Mouse (Mus musculus) brown adipose tissue, adult 24 weeks (tissue): Measurements from ENCODE around the gene Aes. TPM values are rescaled to one million over a fixed set of nuclear protein-coding genes. Genes with fewer than 3 reads are reported as not detected.

Source experiments
- H3K27ac ChIP-seq: fragments of 200-500 bp; replicated peaks from 2 replicates; pipeline ENCODE4 v1.5.1; 2012; ENCODE audit warnings: low read depth, mild to moderate bottlenecking, low read length
- H3K4me1 ChIP-seq: fragments of 200-500 bp; 2 replicates; pipeline ENCODE4 v1.6.1; 2012; ENCODE audit warnings: low read length, mixed read lengths; ENCODE audit not compliant: control insufficient read depth, insufficient read depth, insufficient read length
- H3K4me3 ChIP-seq: fragments of 200-500 bp; 2 replicates; pipeline ENCODE4 v1.5.1; 2012; ENCODE audit warnings: low read depth, mild to moderate bottlenecking, low read length, moderate library complexity; ENCODE audit not compliant: insufficient read depth
- polyA plus RNA-seq: library from polyadenylated mRNA; stranded (reverse); fragments of >200 nt; gene quantifications from 2 replicates; pipeline ENCODE4 v1.2.4, GENCODE M21; 2012; ENCODE audit not compliant: missing spikeins, insufficient read depth, insufficient read length

Gene Aes
- polyA plus RNA-seq, 1 experiment: 754 TPM

DNA sequence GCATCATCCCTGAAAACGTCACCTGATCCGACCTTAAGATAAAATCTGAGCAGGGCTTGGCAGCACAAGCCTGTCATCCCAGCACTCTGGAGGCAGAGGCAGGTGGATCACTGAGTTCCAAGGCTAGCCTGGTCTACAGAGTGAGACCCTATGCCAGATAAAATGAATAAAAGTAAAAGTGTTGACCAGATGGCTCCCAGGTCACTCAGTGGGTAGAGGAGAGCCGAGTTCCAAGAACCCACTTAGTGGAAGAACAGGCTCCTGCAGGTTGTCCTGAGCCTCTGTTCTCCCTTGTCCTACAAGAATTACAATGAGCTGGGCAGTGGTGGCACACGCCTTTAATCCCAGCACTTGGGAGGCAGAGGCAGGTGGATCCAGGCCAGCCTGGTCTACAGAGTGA lies 33.9 kb downstream of the Aes start:
- Histone ChIP-seq H3K4me1 (peaks cover 2% of the 10 kb centered on the region; the same call in 1 of the 2 replicates), H3K27ac (no peak overlapping the region), H3K4me3 (no peak overlapping the region)

DNA sequence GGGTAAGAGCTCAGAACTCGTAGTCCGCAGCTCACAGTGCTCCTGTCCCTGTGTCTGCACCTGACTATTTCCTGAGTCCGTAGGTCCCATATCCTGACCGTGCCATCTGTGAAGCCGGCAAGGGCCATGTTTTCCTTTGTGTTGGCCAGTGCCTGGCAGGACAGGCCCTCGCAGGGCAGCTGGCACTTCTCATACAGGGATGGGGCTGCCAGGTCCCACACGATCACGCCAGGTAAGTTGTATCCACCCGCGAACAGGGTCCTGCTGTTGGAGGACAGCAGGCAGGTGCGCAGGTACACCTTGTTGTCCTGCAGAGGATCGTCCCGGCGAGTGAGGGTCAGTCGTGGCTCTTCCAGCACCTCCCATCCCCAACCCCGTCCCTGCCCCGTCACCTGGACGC lies 34.6 kb downstream of the Aes start:
- no peak overlapping the region for H3K4me3 ChIP-seq
- no peak overlapping the region for H3K27ac ChIP-seq
- peaks cover 2% of the 10 kb centered on the region; the same call in 1 of the 2 replicates for H3K4me1 ChIP-seq

DNA sequence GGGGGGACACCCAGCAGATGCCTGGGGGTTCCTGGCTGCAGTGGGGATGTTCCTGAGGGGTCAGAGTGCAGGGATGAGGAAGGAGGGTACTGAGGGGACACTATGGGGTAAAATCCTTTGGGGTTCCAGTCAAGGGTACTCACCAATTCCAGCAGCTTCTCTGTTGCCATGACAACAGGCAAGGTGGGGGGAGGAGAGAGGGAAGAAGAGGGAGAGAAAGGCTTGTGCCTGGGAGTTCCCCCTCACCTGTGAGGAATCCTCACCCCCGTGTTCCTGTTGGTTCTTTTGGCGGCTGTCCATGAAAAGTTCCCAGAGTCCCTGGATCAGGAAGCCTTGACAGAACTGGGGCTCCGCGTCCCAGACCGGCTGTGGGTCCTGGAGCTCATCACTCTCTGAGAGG lies 36.3 kb downstream of the Aes start:
- no peak overlapping the region for H3K4me3 ChIP-seq
- H3K27ac ChIP-seq: no peak overlapping the region
- H3K4me1 ChIP-seq: peaks cover 2% of the 10 kb centered on the region; the same call in 1 of the 2 replicates

DNA sequence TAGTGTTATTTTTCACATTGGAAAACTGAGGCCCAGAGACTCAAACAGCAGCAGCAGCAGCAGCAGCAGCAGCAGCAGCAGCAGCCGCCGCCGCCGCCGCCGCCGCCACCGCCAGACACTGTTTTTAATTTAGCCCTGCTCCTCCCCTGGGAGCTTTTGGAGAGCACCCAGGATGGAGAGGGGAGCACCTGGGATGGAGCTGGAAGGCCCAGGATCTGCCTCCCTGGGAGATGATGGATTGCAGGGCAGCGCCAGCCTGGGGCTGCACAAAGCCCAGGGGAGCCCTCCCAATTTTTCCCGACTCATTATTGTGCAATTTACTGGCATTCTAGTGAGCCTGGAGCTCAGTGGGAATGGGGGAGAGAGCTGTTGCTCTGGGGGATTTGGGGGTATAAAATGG lies 37.3 kb downstream of the Aes start:
- peaks cover 4% of the 10 kb centered on the region; the same call in 1 of the 2 replicates for H3K4me1 ChIP-seq
- H3K27ac ChIP-seq: no peak overlapping the region
- no peak overlapping the region for H3K4me3 ChIP-seq

DNA sequence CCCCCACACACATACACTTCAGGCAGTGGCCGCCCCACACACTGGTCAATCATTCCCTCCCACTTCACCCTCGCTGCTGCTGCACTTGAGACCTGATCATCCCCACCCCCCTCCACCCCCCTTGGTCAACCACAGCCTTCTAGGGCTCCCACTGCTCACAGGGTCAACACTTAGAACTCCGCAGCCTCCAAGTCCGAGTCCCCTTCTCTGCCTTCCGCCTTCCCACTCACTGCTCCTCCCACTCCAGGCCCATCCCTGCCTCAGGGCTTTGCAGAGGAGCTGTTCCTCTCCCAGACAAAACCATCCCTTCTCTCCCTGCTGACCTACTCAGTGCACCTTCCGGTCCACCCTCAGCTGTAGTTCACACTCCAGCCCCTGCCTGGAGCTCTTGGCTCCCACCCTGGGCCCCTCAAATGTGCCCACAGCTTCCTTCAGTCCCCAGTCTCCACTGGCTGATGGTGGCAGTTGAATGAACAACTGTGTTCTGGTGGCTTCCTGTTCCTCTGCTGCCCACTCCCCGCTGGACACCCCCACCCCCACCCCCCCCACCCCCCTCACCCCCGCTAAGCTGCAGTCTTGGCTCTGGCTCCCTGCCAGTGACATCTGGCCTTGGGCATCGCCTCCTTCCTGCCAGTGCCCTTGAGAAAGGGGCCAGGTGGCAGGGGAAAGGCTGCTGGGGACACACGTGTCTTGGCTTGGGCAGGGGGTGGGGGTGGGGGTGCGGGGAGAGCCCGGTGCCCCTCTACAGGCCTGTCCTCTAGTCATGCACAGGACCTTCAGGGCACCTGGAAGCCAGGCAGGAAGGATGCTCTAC lies 38.1 kb downstream of the Aes start:
- Histone ChIP-seq H3K27ac (no peak overlapping the region), H3K4me3 (peak overlapping the region; percentile 49), H3K4me1 (peaks cover 5% of the 10 kb centered on the region; the same call in 1 of the 2 replicates)

DNA sequence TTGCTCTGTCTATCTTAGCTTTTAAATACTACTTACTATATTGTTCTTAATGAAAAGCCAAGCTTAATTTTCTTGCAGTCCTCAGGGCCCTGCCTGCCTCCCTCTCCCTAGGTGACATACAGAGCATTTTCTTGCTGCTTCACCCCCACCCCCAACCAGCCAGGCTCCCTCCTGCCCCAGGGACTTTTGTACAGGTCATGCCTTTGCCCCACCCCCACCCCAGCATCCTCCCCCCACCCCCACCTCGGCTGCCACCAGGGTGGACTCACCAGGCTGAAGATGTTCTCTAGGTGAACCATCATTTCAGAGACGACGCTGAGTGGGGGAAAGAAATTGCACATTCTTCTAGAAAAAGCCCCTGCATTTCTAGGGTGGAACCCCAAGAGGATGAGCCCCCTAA lies 39.1 kb downstream of the Aes start:
- Histone ChIP-seq H3K4me1 (peaks cover 5% of the 10 kb centered on the region), H3K27ac (no peak overlapping the region)

DNA sequence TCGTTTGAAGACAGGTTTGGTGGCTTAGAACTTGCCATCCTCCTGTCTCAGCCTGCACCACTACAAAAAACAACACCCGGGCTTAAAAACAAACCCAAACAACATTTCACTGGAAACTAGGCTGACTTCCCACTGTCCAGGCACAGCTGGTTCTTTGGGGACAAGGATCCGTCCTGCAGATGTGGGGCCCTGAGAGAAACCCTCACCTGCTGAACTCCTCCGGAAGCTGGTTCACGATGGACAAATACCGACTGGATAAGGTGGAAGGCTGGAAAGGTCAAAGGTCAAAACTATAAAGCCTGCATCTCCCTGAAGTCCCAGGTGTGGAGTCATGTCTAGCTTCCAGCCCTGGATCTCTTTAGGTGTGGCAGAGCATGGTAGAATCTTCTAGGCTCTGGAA lies 39.6 kb downstream of the Aes start:
- Histone ChIP-seq H3K27ac (no peak overlapping the region), H3K4me1 (peaks cover 5% of the 10 kb centered on the region), H3K4me3 (no peak overlapping the region)

More for the DNA sequence above, 39.1 kb downstream of the Aes start:
- H3K4me3 ChIP-seq: no peak overlapping the region

DNA sequence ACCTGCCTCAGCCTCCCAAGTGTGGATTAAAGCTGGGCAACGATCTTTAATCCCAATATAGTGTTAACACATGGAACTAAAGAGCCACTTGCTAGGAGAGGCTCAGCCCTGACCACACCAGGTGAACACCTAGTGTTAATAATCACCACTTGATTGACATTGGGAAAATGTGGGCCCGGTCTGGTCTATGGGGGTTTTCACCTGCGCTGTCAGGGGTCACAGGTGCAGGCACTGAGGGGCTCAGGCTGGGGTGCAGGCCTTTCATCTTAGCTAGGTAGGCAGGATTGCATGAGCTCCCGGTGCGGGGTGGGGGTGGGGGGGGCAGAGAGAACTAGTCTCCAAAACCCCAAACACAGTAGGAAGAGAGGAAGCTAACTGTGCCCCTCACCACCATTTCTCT lies 40.3 kb downstream of the Aes start:
- H3K27ac ChIP-seq: no peak overlapping the region
- H3K4me3 ChIP-seq: no peak overlapping the region
- H3K4me1 ChIP-seq: peaks cover 5% of the 10 kb centered on the region

DNA sequence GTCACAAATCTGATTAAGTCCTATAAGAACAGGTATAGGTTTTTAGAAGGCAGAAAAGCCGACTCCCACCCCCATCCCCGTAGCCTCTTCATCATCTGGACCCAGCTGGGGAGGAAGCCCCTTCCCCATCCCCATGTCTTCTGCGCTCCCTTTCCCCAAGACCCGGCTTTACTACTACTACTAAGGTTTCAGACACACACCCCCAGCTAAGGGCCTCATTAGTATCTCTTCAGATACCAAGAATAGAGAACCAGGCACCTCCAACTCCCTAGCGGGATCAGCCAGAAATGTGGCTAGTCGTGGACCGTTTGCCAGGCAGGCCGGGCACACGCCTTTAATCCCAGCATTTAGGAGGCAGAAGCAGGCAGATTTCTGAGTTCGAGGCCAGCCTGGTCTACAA lies 40.8 kb downstream of the Aes start:
- H3K4me3 ChIP-seq: no peak overlapping the region
- H3K4me1 ChIP-seq: peaks cover 5% of the 10 kb centered on the region
- no peak overlapping the region for H3K27ac ChIP-seq

DNA sequence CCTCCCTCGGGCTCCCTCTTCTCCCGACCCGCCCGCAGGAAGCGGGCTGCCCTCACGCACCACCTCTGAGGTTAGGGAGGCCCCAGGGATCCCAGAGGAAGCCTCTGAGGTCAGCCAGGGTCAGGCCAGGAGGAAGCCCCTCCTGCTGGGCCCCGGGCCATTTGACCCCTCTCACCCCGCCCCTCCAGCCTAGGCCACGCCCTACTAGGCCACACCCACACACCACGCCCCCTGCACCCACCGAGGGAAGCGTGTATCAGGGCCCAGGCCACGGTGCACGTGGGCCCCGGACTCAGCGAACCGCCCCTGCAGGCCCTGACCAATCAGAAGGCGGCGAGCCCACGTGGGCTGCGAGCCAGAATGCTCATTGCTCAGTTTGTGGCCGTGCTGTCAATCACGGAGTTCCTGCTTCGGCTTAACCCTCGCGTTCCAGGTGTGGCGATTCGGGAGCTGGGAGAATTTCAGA lies 41.5 kb downstream of the Aes start, which contains the start of gene Tle6:
Gene Tle6, minus strand, starts transcription at position 336 of the 466 bp plus-strand sequence.
- Histone ChIP-seq H3K4me3 (peak within 1 kb of the TSS; percentile 55), H3K27ac (peak within 1 kb of the TSS; percentile 36; the same call in 1 of the 2 replicates), H3K4me1 (peaks cover 5% of the 10 kb centered on the region)

DNA sequence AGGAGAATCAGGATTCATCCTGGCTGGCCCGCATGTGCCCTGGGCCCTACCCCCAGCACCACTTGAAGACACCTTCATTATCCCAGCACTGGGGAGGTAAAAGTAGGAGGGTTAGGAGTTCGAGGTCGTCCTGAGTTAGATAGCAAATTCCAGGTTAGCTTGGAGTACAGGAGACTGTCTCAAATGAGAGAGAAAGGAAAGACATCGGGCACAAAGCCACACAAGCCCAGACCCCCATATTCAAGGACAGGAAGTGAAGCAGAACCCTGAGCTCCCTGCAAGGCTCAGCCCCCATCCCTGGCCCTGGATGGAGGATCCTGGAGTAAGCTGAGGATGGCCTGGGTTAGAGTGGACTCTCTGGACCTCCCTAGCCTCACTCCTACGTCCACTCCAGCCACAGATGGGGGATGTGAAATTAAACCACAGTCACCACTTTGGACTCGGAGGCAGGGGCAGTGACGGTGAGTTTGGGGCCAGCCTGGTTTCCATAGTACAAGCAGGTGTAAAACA lies 42.2 kb downstream of the Aes start:
- peak overlapping the region; percentile 36; the same call in 1 of the 2 replicates for H3K27ac ChIP-seq
- peaks cover 4% of the 10 kb centered on the region; the same call in 1 of the 2 replicates for H3K4me1 ChIP-seq
- peak overlapping the region; percentile 55 for H3K4me3 ChIP-seq

DNA sequence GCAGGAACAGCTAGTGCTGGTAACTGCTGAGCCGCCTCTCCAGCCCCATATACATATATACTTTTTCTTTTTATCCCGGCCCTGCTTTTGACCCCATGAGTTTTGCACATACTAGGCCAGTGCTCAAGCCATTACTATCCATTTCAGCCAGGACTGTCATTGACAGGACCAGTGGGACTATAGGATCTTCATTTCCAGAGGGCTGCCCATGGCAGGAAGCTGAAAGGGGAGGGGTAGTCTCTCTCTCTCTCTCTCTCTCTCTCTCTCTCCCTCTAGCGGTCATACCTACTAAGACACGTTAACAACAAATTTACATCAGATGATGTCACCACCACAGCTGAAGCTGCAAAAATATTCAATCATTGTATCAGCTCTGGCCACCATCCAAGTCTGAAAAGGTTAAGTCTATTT lies 43.5 kb downstream of the Aes start:
- H3K4me1 ChIP-seq: peaks cover 7% of the 10 kb centered on the region; the same call in 1 of the 2 replicates
- no peak overlapping the region for H3K4me3 ChIP-seq
- no peak overlapping the region for H3K27ac ChIP-seq

DNA sequence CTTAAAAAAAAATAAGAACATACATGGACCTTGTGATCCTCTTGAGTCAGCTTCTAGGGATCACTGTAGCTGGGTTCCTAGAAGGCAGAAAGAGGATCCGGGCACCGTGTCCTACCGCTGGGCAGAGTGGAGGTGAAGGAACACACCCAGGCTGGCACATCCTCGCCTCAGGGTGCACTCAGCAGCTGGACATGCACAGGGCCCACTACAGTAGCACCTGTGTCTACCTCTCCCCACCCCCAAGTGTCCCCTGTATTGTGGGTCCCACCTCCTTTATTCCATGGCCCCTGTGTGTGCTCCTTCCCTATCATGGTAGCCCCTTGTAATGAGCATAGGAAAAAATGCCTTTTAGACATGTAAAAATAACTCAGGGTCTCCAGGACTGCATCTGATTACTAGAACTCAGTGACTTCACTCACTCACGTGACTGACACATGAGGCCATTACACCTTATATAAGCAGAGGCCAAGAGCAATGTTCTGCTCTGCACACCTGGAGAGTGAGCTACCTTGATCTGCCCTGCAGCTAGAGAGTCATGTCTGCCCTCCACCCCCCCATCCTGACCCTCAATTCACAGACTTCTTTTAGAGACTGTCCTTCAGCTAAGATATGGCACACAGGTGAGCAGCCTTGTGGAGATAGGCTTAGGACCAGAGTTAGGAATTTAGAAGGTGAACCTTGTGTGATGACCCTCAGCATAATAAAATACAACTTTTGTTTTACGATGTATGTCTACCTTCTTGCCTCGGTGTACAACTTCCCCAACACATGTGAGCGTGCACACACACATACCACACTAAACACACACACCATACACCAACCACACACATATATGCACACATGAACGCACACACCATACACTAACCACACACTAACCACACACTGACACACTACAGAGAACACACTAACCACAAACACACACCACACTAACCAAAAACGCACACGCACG lies 45.0 kb downstream of the Aes start:
- no peak overlapping the region for H3K4me3 ChIP-seq
- no peak overlapping the region for H3K27ac ChIP-seq
- H3K4me1 ChIP-seq: peaks cover 7% of the 10 kb centered on the region; the same call in 1 of the 2 replicates

DNA sequence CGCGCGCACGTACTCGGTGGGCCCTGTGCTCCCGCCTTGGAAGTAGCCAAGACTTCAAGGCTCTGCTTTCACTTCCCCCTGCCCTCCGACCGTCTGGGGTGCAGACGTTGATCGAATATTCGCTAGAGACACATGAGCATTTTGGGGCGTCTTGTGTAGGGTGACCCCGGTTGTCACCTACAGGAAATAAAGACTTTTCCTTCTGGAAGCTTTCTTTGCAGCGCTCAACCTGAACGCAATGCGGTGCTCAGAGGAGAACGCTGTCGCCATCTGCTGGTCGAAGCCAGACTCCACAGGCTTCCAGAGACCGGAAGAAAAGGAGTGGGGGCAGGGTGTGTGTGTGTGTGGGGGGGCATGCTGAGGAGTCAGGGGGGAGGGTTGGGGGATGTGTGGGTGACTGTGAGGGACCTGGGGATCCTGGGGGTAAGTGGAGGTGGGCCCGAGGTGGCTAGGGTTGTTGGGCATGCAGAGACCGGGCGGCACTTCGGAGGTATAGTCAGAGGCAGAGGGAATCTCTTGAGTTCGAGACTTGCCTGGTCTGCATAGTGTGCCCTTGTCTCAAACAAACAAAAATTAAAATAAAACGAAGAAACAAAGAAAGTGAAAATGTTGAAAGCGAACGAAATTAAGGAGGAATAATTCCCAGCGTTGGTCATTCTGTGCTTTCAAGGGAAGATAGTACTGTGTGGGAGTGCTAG lies 45.8 kb downstream of the Aes start:
- peaks cover 7% of the 10 kb centered on the region; the same call in 1 of the 2 replicates for H3K4me1 ChIP-seq
- H3K4me3 ChIP-seq: peak overlapping the region; percentile 59
- peak overlapping the region; percentile 25; the same call in 1 of the 2 replicates for H3K27ac ChIP-seq
